Mouse (Mus musculus) splenic B cell, adult 2 months (primary cell): Measurements from ENCODE around the gene Abhd17c.

Experiments used
- DNase-seq: peaks from one replicate; pipeline ENCODE4 v3.0.0-alpha.2; 2011; ENCODE audit warnings: low read depth, low spot score
- H3K27me3 ChIP-seq: 2 replicates; pipeline ENCODE4 v1.6.1; 2012; ENCODE audit warnings: mild to moderate bottlenecking, low read length, moderate library complexity, mixed read lengths; ENCODE audit not compliant: control insufficient read depth, poor library complexity, insufficient read depth, severe bottlenecking
- H3K36me3 ChIP-seq: 2 replicates; pipeline ENCODE4 v1.6.1; 2012; ENCODE audit warnings: mild to moderate bottlenecking, low read length, moderate library complexity, mixed read lengths; ENCODE audit not compliant: control insufficient read depth, poor library complexity, insufficient read depth, severe bottlenecking

Abhd17c gene

DNA sequence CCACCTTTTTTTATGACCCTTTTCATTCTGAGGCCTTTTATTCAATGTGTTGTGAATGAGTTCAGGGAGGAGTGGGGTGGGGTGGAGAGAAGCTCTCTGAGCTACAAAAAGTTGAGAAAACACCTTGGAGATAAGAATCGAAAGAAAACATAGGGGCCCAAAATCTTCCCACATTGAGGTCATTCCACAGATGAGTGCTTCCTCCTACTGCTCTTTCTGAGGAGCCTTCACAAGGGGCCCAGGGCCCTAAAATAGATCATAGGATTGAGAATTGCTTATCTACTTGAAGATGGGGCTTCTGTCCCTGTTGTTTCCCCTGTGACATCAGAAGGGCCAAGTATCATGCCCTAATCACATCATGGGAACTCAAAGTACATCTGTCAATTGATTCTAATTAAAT, 14.3 kb upstream of the Abhd17c start:
- Histone ChIP-seq H3K27me3 (no peaks in the 10 kb centered on the region), H3K36me3 (no peaks in the 10 kb centered on the region)
- no peak for DNase-seq

DNA sequence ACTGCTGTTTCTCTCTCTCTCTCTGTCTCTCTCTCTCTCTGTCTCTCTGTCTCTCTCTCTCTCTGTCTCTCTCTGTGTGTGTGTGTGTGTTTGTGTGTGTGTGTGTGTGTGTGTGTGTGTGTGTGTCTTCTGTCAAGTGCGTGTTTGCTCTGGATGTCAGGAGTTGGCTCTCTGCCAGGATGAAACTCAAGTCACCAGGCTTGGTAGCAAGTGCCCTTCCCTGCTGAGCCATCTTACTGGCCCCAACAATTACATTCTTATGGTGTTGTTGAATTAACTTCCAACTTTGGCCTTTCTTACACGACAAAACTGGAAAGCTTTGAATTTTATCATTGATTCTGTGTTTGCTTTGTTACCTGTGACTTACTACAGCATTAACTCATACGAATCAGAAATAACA, 13.6 kb upstream of the Abhd17c start:
- H3K36me3 ChIP-seq, result no peaks in the 10 kb centered on the region
- DNase-seq, result peak; percentile 33
- H3K27me3 ChIP-seq, result no peaks in the 10 kb centered on the region

DNA sequence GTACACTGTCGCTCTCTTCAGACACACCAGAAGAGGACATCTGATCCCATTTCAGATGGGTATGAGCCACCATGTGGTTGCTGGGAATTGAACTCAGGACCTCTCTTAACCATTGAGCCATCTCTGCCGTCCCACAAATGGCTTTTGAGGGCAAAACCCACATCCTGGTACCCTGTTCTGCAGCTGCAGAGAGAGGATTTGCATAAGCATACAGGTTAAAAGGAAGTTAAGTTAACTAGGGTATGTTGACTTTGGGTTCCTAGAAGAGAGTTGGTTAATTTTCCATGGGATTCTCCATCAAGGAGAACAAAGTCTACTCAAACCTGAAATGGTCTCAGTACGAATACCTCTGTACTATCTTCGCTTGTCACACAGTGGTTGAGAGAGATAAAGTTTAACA, 13.2 kb upstream of the Abhd17c start:
- no peaks in the 10 kb centered on the region for H3K27me3 ChIP-seq
- DNase-seq, result peak; percentile 66
- H3K36me3 ChIP-seq, result no peaks in the 10 kb centered on the region

DNA sequence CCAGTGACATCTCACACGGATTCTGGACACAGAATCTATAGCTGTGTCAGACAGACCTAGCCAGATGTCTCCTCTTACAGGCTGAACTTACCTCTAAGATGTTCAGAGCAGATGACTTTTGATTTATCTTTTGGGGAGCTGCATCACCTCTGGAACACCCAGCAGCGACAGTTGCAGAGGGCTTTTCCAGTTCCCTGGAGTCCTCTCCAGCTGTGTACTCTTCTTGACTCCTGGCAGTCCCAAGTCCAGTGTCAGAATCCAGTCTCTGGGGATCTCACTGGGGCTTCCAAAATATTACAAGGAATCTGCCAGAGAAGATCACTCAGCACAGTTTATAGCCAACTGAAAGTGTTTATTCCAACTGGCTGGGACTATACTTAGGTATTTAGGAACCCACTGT, 12.7 kb upstream of the Abhd17c start:
- H3K36me3 ChIP-seq, result no peaks in the 10 kb centered on the region
- DNase-seq, result no peak
- H3K27me3 ChIP-seq, result no peaks in the 10 kb centered on the region

DNA sequence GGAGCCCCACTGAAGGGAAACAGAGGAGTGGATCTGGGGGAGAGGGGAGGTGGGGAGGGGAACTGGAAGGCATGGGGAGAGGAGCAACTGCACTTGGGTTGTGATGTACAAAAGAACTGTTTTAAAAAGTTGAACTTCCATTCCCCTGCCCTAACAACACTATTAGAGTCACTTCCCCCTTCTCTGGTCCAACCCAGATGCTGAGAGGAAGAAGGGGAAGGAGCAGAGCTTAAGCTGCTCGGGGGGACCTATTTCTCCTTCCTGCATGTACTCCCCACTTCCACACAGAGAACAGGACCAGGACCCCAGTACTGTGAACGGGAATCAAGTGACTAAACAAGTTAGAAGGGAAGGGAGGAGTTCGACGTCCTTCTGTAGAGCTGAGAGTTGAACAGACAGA, 11.9 kb upstream of the Abhd17c start:
- H3K36me3 ChIP-seq, result no peaks in the 10 kb centered on the region
- peak; percentile 51 for DNase-seq
- no peaks in the 10 kb centered on the region for H3K27me3 ChIP-seq

DNA sequence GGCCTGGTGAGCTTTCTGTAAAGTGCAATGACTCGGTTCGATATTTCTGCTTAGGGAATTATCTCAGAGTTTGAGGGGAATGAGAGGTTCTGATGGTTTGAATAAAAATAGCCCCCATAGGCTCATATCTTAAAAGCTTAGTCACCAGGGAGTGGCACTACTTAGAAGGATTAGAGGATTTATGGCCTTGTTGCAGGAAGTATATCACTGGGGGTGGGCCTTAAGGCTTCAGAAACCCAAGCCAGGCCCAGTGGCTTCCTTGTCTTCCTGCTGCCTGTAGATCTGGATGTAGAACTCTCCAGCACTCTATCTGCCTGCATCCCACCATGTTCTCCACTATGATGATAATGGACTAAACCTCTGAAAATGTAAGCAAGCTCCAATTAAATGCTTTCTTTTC, 7.7 kb upstream of the Abhd17c start:
- Histone ChIP-seq H3K36me3 (no peaks in the 10 kb centered on the region), H3K27me3 (no peaks in the 10 kb centered on the region)
- no peak for DNase-seq

DNA sequence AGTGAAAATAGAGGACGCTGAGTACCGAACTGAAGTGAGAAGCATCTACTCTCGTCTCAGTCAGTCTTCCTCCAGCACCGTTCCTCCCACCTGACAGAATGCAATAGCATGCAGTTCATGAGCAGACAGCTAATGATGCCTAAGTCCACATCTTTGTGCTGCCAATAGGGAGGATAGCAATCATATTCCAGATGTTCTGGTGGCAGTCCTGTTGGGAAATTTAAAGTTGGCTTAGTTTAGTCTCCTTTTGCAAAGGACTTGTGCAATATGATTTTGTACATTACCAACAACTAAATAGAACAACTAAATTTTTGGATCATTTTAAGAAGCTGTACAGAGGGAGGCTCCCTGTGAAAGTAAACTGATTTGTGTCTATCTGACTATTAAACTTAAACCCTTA, 2.1 kb upstream of the Abhd17c start:
- no peak for DNase-seq
- Histone ChIP-seq H3K27me3 (no peaks in the 10 kb centered on the region), H3K36me3 (no peaks in the 10 kb centered on the region)

DNA sequence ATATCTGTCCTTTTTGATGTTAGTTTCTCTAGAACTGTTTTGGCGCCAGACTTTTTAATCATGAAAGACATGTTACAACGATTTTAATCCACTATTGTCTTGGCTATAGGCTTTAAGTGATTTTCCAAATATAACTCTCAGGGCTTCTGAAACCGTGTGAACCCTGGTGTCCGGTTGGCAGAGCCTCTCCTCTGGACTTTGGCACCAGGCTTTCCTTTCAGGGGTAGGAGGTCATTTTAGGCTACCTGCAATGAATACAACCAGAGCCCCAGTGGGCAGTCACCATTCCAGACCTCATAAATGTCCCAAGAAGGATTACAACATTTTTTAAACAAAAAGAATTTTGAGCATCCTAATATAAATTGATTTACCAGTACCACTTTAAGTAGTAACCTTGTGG, 1.1 kb upstream of the Abhd17c start:
- no peaks in the 10 kb centered on the region for H3K36me3 ChIP-seq
- DNase-seq, result no peak
- H3K27me3 ChIP-seq, result no peaks in the 10 kb centered on the region

DNA sequence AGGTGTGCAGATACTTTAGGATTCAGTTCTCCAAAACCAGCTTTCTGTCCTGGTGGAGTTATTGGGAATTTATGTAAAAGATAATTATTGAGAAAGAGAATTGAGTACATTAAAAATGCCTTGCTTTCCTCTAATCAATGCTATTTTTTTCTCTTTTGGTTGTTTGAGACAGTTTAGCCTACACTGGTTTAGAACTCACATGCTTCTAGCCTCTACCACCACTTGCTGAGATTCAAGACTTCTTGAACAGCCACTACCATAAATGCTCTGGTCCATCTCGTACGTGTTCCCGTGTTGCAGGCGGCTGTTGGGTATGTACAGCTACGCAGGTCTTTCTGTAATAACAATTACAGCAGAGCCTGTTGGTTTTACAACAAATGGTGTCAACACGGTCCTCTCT, 681 bp upstream of the Abhd17c start:
- Histone ChIP-seq H3K36me3 (no peaks in the 10 kb centered on the region), H3K27me3 (no peaks in the 10 kb centered on the region)
- DNase-seq, result no peak

DNA sequence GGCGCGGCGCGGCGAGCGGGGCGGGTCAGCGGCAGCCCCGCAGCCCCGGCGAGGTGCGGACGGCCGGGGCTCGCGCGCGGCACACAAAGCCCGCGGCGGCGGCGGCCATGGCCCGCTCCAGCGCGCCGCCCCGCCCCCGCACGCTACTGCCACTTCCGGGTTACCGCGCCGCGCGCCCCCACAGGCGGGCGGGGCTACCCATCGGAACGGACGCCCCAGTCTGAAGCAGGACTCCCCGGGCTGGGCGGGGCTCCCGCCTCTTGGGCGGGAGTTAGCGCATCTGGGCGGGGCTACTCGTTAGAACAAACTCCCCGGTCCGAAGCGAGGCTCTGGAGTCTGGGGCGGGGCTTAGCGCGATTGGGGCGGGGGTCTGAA, 254 bp upstream of the Abhd17c start:
- peak; percentile 95 for DNase-seq
- no peaks in the 10 kb centered on the region for H3K27me3 ChIP-seq
- no peaks in the 10 kb centered on the region for H3K36me3 ChIP-seq

DNA sequence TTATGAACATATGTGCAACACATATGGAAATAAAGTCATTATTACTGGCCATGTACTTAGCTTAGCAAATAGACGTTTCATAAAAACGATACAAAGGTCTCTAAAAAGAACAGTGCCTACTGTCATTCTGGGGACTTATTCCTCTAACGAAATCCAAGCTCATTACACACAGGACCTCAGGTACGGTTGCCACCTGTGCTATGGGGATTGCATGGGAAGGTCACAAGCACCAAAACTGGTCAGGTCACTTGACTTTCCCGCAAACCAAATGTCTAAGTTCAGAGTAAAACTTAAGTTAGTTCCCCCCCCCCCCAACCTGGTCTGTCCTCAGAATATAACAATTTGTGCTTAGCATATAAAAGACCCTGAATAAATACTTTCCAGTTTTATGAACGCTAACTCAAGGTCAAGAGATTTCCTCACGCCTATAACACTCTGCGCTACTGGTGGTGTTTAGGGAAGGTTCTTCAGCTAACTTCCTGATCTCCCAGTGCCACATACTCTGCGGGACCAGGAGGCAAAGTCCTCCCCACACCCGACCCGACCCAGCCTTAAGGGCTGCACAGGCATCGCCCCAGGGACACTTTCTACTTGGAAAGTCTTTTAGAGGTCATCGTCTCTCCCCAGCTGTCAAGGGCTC, 1.2 kb downstream of the Abhd17c start:
- no peaks in the 10 kb centered on the region for H3K36me3 ChIP-seq
- no peak for DNase-seq
- no peaks in the 10 kb centered on the region for H3K27me3 ChIP-seq

DNA sequence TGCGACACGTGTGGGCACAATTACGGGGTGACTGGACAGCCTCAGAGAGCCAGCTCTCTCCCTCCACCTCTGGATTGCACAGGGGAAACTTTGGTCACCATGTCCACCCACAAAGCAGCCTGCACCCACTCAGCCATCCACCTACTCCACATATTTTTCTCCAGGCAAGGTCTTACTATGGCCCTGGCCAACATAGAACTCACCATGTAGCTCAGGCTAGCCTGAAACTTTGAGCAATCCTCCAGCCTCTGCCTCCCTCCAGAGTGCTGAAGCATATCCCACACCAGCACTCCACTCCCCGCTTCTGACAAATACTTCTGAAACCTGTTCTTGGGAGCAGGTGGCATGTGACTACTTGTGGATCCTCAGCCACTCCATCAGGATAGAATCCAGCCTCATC, 1.9 kb downstream of the Abhd17c start:
- Histone ChIP-seq H3K36me3 (no peaks in the 10 kb centered on the region), H3K27me3 (no peaks in the 10 kb centered on the region)
- no peak for DNase-seq

DNA sequence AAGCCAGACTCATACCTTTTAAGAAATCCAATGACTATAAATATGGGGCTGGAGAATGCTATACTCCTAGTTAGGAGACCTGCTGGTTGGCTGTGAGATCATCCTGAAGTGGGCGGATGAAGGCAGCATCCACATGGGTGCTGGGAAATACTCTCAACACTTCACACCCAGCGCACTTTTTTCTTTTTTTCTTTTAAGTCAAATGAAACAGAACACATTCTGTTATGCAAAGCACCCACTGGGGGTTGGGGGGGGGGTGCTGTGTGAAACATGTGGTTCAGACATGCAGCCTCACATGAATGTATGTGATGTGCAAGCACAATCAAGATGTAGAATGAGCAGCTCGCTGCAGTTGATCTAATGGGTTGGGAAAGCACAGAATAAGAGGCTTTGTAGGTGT, 2.8 kb downstream of the Abhd17c start:
- DNase-seq, result peak; percentile 43
- no peaks in the 10 kb centered on the region for H3K36me3 ChIP-seq
- no peaks in the 10 kb centered on the region for H3K27me3 ChIP-seq

DNA sequence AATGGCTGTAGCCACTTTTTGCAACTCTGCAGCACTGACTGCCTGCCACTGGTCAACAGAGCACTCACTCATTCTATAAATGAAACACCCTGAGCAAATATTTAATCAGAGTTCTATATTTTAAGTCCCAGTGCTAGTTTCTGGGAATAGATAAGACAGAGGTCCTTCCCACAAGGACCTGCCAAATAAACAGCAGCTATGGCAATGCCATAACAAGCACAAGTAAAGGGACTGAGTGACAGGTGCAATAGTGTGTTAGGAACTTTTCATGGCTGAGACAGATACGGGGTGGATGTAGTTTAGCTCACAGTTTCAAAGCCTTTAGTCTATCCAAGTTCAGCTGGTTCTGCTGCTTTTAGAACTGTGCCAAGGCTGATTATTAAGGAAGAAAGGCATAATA, 3.9 kb downstream of the Abhd17c start:
- H3K27me3 ChIP-seq, result no peaks in the 10 kb centered on the region
- DNase-seq, result no peak
- no peaks in the 10 kb centered on the region for H3K36me3 ChIP-seq

DNA sequence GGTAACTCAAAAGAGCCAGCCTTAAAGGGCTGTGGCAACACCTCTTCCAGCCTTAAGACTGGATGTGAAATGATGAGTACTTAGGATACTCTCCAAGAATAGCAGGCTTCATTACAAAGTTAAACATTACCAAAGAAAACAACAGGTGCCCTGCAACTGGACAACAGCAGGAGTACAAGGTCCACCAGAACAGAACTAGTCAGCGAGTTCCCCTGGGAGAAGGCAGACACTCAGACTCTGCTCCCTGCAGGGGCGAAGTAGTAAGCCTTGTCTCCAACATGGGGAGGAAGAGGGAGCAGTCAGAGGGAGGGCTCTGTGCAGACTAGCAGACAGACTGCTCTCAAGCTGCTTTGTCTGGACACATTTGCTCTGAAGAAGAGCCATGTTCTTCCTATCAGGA, 6.1 kb downstream of the Abhd17c start:
- DNase-seq, result no peak
- H3K27me3 ChIP-seq, result no peaks in the 10 kb centered on the region
- H3K36me3 ChIP-seq, result no peaks in the 10 kb centered on the region

DNA sequence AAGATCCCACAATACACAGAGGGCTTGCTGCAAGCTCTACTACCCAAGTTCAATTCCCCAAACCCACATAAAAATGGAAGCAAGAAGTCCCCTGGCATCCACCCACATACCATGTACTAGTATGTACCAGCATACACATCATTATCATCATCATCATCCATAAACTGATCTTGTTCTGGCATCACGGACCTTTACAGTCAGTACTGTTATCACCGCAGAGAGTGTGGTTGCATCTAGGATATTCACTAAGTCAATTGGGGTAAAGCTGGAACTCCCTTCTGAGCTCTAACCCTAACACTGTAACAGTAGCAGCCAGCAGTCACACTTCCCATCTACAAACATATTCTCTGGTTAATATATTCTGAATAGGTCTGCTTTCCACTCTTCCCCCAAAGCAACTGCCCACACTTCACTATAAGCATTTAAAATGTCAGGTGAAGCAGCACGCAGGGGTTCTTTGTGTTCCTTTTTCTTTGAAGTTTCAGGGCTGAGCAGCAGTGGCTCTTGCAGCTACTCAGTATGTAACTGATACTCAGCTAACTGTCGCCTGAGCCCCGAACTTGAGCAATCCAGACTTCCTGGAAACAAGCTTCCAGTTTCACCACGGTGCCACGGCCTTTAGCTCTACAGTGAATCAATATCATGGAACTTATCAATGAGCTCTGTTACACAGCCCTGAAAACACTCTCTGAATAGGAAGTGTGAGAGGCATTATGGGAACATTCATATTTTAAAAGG, 8.8 kb downstream of the Abhd17c start:
- no peak for DNase-seq
- Histone ChIP-seq H3K36me3 (no peaks in the 10 kb centered on the region), H3K27me3 (no peaks in the 10 kb centered on the region)
